Mouse (Mus musculus) CH12.LX (cell line): Measurements from ENCODE around the gene Efna1. TPM values are rescaled to one million over a fixed set of nuclear protein-coding genes. Genes with fewer than 3 reads are reported as not detected.

Source experiments
- DNase-seq: peaks from one replicate; pipeline ENCODE4 v3.0.0-alpha.2; 2013; ENCODE audit errors: extremely low read depth
- H3K27ac ChIP-seq: 2 replicates; pipeline ENCODE4 v1.5.1; 2012; ENCODE audit warnings: low read depth, mild to moderate bottlenecking, control low read depth, moderate library complexity; ENCODE audit not compliant: insufficient read depth
- H3K27me3 ChIP-seq: replicated peaks from 2 replicates; pipeline ENCODE3; 2012; ENCODE audit warnings: inconsistent platforms
- H3K36me3 ChIP-seq, 2 experiments: replicated peaks in 1 of 2; 2 replicates each; pipeline versions ENCODE3 to v1.6.1; 2012; ENCODE audit warnings: inconsistent platforms in 1 of 2, low read length in 1 of 2, mild to moderate bottlenecking in 1 of 2, mixed read lengths in 1 of 2, moderate library complexity in 1 of 2; ENCODE audit not compliant: control insufficient read depth in 1 of 2, insufficient read depth in 1 of 2
- H3K4me1 ChIP-seq, 2 experiments: 2 replicates each; pipeline ENCODE4 v1.6.1; 2012; ENCODE audit warnings: inconsistent platforms in 1 of 2, moderate library complexity in 1 of 2; ENCODE audit not compliant: insufficient read depth in 2 of 2, control insufficient read depth in 1 of 2
- H3K4me2 ChIP-seq: 2 replicates; pipeline ENCODE4 v1.6.1; 2012; ENCODE audit warnings: low read depth, mild to moderate bottlenecking, control low read depth; ENCODE audit not compliant: poor library complexity, insufficient read depth, severe bottlenecking
- H3K4me3 ChIP-seq, 3 experiments: fragments of 150-350 bp in 1 of 3; sonication (generic) in 1 of 3; replicated peaks in 1 of 3; 2 replicates each; pipeline versions ENCODE3 to v1.5.1; 2011 to 2012; ENCODE audit warnings: low read depth in 2 of 3, low read length in 2 of 3, mild to moderate bottlenecking in 2 of 3, moderate library complexity in 2 of 3, control low read depth in 1 of 3, improper control_type of control experiment in 1 of 3, inconsistent platforms in 1 of 3, mixed read lengths in 1 of 3; ENCODE audit not compliant: poor library complexity in 1 of 3
- H3K79me2 ChIP-seq: replicated peaks from 2 replicates; pipeline ENCODE4 v1.6.1; 2012; ENCODE audit warnings: mild to moderate bottlenecking, moderate library complexity; ENCODE audit not compliant: control insufficient read depth, poor library complexity, insufficient read depth, severe bottlenecking; ENCODE audit errors: extremely low read depth
- H3K9ac ChIP-seq: 2 replicates; pipeline ENCODE4 v1.6.1; 2012; ENCODE audit warnings: low read depth, mild to moderate bottlenecking, control low read depth, moderate library complexity; ENCODE audit not compliant: insufficient read depth
- H3K9me3 ChIP-seq: replicated peaks from 2 replicates; pipeline ENCODE3; 2012; ENCODE audit warnings: low read length, inconsistent platforms, mixed read lengths
- BHLHE40 ChIP-seq: IDR thresholded peaks from 2 replicates; pipeline ENCODE4 v1.6.1; 2011; ENCODE audit warnings: mild to moderate bottlenecking, low read depth, low read length, improper control_type of control experiment
- CTCF ChIP-seq, 2 experiments: IDR thresholded peaks in 1 of 2; conservative IDR thresholded peaks in 1 of 2; 2 replicates each; pipeline ENCODE4 v1.5.1; 2011 to 2012; ENCODE audit warnings: low read depth in 2 of 2, low read length in 2 of 2, improper control_type of control experiment in 1 of 2, inconsistent platforms in 1 of 2, mild to moderate bottlenecking in 1 of 2, moderate library complexity in 1 of 2
- E2F4 ChIP-seq: IDR thresholded peaks from 2 replicates; pipeline ENCODE4 v1.6.1; 2011; ENCODE audit warnings: low read depth, low read length, improper control_type of control experiment; ENCODE audit not compliant: insufficient replicate concordance
- ELF1 ChIP-seq: IDR thresholded peaks from 2 replicates; pipeline ENCODE4 v1.6.1; 2014; ENCODE audit warnings: low read depth, mild to moderate bottlenecking, inconsistent platforms, low read length, improper control_type of control experiment
- ETS1 ChIP-seq: conservative IDR thresholded peaks from 2 replicates; pipeline ENCODE4 v1.6.1; 2012; ENCODE audit warnings: low read depth, mild to moderate bottlenecking, inconsistent platforms, low read length, improper control_type of control experiment, moderate library complexity
- GABPA ChIP-seq: IDR thresholded peaks from 2 replicates; pipeline ENCODE4 v1.6.1; 2012; ENCODE audit warnings: low read depth, low read length, improper control_type of control experiment, inconsistent platforms; ENCODE audit not compliant: insufficient replicate concordance
- HCFC1 ChIP-seq: IDR thresholded peaks from 2 replicates; pipeline ENCODE4 v1.6.1; 2012; ENCODE audit warnings: low read depth, mild to moderate bottlenecking, inconsistent platforms, low read length, improper control_type of control experiment
- IRF4 ChIP-seq: IDR thresholded peaks from 2 replicates; pipeline ENCODE4 v1.6.1; 2014; ENCODE audit warnings: low read depth, mild to moderate bottlenecking, inconsistent platforms, low read length, improper control_type of control experiment
- JUN ChIP-seq: IDR thresholded peaks from 2 replicates; pipeline ENCODE4 v1.6.1; 2011; ENCODE audit warnings: low read depth, mild to moderate bottlenecking, low read length, improper control_type of control experiment, moderate library complexity; ENCODE audit not compliant: insufficient read depth
- KAT2A ChIP-seq: IDR thresholded peaks from 2 replicates; pipeline ENCODE4 v1.6.1; 2012; ENCODE audit warnings: low read length, improper control_type of control experiment, inconsistent platforms; ENCODE audit not compliant: insufficient replicate concordance
- MAFK ChIP-seq: IDR thresholded peaks from 2 replicates; pipeline ENCODE4 v1.6.1; 2011; ENCODE audit warnings: low read length, improper control_type of control experiment; ENCODE audit not compliant: insufficient replicate concordance
- MYC ChIP-seq: IDR thresholded peaks from 2 replicates; pipeline ENCODE4 v1.6.1; 2011; ENCODE audit warnings: low read depth, mild to moderate bottlenecking, improper control_type of control experiment, low read length
- NELFE ChIP-seq: IDR thresholded peaks from 2 replicates; pipeline ENCODE4 v1.6.1; 2011; ENCODE audit warnings: low read depth, low read length, improper control_type of control experiment
- PAX5 ChIP-seq: IDR thresholded peaks from 2 replicates; pipeline ENCODE4 v1.6.1; 2012; ENCODE audit warnings: low read length, inconsistent platforms, mixed read lengths
- POLR2A ChIP-seq: IDR thresholded peaks from 2 replicates; pipeline ENCODE4 v1.6.1; 2011; ENCODE audit warnings: low read depth, mild to moderate bottlenecking, improper control_type of control experiment, low read length
- POLR2AphosphoS2 ChIP-seq: IDR thresholded peaks from 2 replicates; pipeline ENCODE4 v1.6.1; 2011; ENCODE audit warnings: low read depth, low read length, improper control_type of control experiment
- RCOR1 ChIP-seq: conservative IDR thresholded peaks from 2 replicates; pipeline ENCODE4 v1.6.1; 2012; ENCODE audit warnings: low read depth, mild to moderate bottlenecking, inconsistent platforms, low read length, improper control_type of control experiment
- SIN3A ChIP-seq: IDR thresholded peaks from 2 replicates; pipeline ENCODE4 v1.6.1; 2012; ENCODE audit warnings: low read length, improper control_type of control experiment, inconsistent platforms
- TCF12 ChIP-seq: IDR thresholded peaks from 2 replicates; pipeline ENCODE4 v1.6.1; 2014; ENCODE audit warnings: low read depth, mild to moderate bottlenecking, inconsistent platforms, low read length, improper control_type of control experiment
- UBTF ChIP-seq: IDR thresholded peaks from 2 replicates; pipeline ENCODE4 v1.6.1; 2012; ENCODE audit warnings: low read depth, mild to moderate bottlenecking, inconsistent platforms, low read length, improper control_type of control experiment, moderate library complexity
- USF1 ChIP-seq: IDR thresholded peaks from 2 replicates; pipeline ENCODE4 v1.6.1; 2014; ENCODE audit warnings: low read depth, mild to moderate bottlenecking, inconsistent platforms, low read length, improper control_type of control experiment
- USF2 ChIP-seq: conservative IDR thresholded peaks from 2 replicates; pipeline ENCODE4 v1.6.1; 2011; ENCODE audit warnings: low read depth, low read length, improper control_type of control experiment
- ZC3H11A ChIP-seq: IDR thresholded peaks from 2 replicates; pipeline ENCODE4 v1.6.1; 2012; ENCODE audit warnings: low read depth, mild to moderate bottlenecking, inconsistent platforms, low read length, improper control_type of control experiment
- ZKSCAN1 ChIP-seq: IDR thresholded peaks from 2 replicates; pipeline ENCODE4 v1.6.1; 2012; ENCODE audit warnings: low read depth, inconsistent platforms, low read length, improper control_type of control experiment, borderline replicate concordance
- ZNF384 ChIP-seq: IDR thresholded peaks from 2 replicates; pipeline ENCODE4 v1.6.1; 2012; ENCODE audit warnings: low read depth, low read length, improper control_type of control experiment, inconsistent platforms
- dilution Hi-C: fragments of 300-500 bp; cut with MboI; formaldehyde crosslinking; loops from 2 replicates; pipeline ENCODE4 v1.14.3; 2020; ENCODE audit warnings: low sequenced_read_pairs; ENCODE audit not compliant: extremely low pct_unique_long_range_greater_than_20kb, extremely low pct_ligation_motif_present
- in situ Hi-C: fragments of 300-500 bp; cut with MboI; formaldehyde crosslinking; loops from 3 replicates; pipeline ENCODE4 v1.14.3; 2019; ENCODE audit warnings: low sequenced_read_pairs, low pct_ligation_motif_present, low pct_unique_long_range_greater_than_20kb, mixed read lengths
- polyA plus RNA-seq: library from polyadenylated mRNA; unstranded; fragments of >175 nt; gene quantifications from 2 replicates; pipeline ENCODE4 v1.2.1, GENCODE M21; 2012; ENCODE audit warnings: low read depth; ENCODE audit not compliant: insufficient read length
- total RNA-seq, 2 experiments: library from RNA; depleted of rRNA; stranded (reverse); fragments of 300-350 nt in 1 of 2; fragments of >200 nt in 1 of 2; gene quantifications; 2 replicates each; pipeline ENCODE4 v1.2.3; 2012 to 2014

Gene Efna1
- total and polyA plus RNA-seq, 3 experiments: 0.70 to 0.93 (median 0.71) TPM

GRCm38 (mm10) chr3:89226900-89227299, 54.0 kb downstream of the Efna1 start, which contains the start of gene Mtx1:
Mtx1 (minus strand) TSS chr3:89227088.
- in situ Hi-C loops (no loop called here), dilution Hi-C loops (no loop called here)
- peak within 1 kb of the TSS; percentile 7; the same call in 1 of the 2 replicates for H3K4me2 ChIP-seq
- no peak for TF ChIP-seq POLR2A
- TF ChIP-seq CTCF (conservative IDR thresholded peaks at IDR 0.05 in 1 of 2, IDR thresholded peaks at IDR 0.05 in 1 of 2; ENCODE audit: low read depth in 2 of 2, low read length in 2 of 2): no peak
- TF ChIP-seq UBTF: no peak
- TF ChIP-seq GABPA: no peak
- TF ChIP-seq PAX5: no peak
- no peak for TF ChIP-seq MYC
- no peak for TF ChIP-seq ETS1
- no peak for TF ChIP-seq POLR2AphosphoS2
- no peak for TF ChIP-seq BHLHE40
- TF ChIP-seq ZKSCAN1: no peak
- TF ChIP-seq RCOR1: no peak
- TF ChIP-seq ZC3H11A: no peak
- TF ChIP-seq IRF4: no peak
- TF ChIP-seq SIN3A: no peak
- H3K9ac ChIP-seq: no peak within 1 kb of the TSS
- peaks cover 0 to 21% of the 10 kb centered on the region in 2 experiments for H3K36me3 ChIP-seq
- no peaks in the 10 kb centered on the region for H3K9me3 ChIP-seq
- H3K4me3 ChIP-seq: no peak within 1 kb of the TSS
- no peak for DNase-seq
- no peak within 1 kb of the TSS for H3K27ac ChIP-seq
- H3K27me3 ChIP-seq: no peaks in the 10 kb centered on the region
- no peaks in the 10 kb centered on the region for H3K79me2 ChIP-seq
- H3K4me1 ChIP-seq: peaks cover 8 to 27% of the 10 kb centered on the region in 2 experiments

- dilution Hi-C loops (no loop called here), in situ Hi-C loops (no loop called here)
- Histone ChIP-seq H3K9me3 (no peaks in the 10 kb centered on the region), H3K9ac (no peak overlapping the region), H3K36me3 (peaks cover 0 to 22% of the 10 kb centered on the region in 2 experiments), H3K4me1 (peaks cover 3 to 22% of the 10 kb centered on the region in 2 experiments), H3K4me3 (no peak overlapping the region), H3K27ac (no peak overlapping the region), H3K27me3 (no peaks in the 10 kb centered on the region), H3K79me2 (no peaks in the 10 kb centered on the region), H3K4me2 (no peak overlapping the region)
- TF ChIP-seq KAT2A (no peak), POLR2AphosphoS2 (no peak), POLR2A (no peak), HCFC1 (no peak), ZKSCAN1 (no peak), ZNF384 (no peak), USF1 (no peak), E2F4 (no peak), MAFK (no peak), USF2 (no peak), JUN (no peak), NELFE (no peak), TCF12 (no peak), PAX5 (no peak), ELF1 (no peak), UBTF (no peak)
- no peak for DNase-seq
Measured at GRCm38 (mm10) chr3:89226361-89226760, 54.6 kb downstream of the Efna1 start.
